Mouse (Mus musculus) MEL (cell line): ENCODE measurements at regions not wholly inside any gene's neighbourhood (a gene's known extent, or its start where the extent isn't known, plus 50 kb on each side); places are given as distances from the start of the nearest gene placed in this dataset.

Source experiments
- DNase-seq: peaks from one replicate; pipeline ENCODE4 v3.0.0; 2011; ENCODE audit warnings: low read depth, low spot score
- H3K27ac ChIP-seq: 2 replicates; pipeline ENCODE4 v1.5.1; 2012; ENCODE audit warnings: low read depth, mild to moderate bottlenecking, control low read depth, low read length, moderate library complexity; ENCODE audit not compliant: control insufficient read depth
- H3K27me3 ChIP-seq, 2 experiments: fragments of 150-350 bp in 1 of 2; sonication (generic) in 1 of 2; 2 replicates each; pipeline ENCODE4 v1.6.1; 2012; ENCODE audit warnings: low read length in 2 of 2, mild to moderate bottlenecking in 2 of 2, improper control_type of control experiment in 1 of 2, moderate library complexity in 1 of 2; ENCODE audit not compliant: insufficient read depth in 2 of 2, control insufficient read depth in 1 of 2
- H3K36me3 ChIP-seq, 2 experiments: 2 replicates each; pipeline ENCODE4 v1.6.1; 2012 to 2014; ENCODE audit warnings: low read length in 2 of 2, improper control_type of control experiment in 1 of 2, inconsistent platforms in 1 of 2, mild to moderate bottlenecking in 1 of 2; ENCODE audit not compliant: insufficient read depth in 2 of 2, control insufficient read depth in 1 of 2
- H3K4me1 ChIP-seq, 2 experiments: fragments of 150-350 bp in 1 of 2; sonication (generic) in 1 of 2; 2 replicates each; pipeline ENCODE4 v1.6.1; 2012; ENCODE audit warnings: low read length in 2 of 2, improper control_type of control experiment in 1 of 2, mild to moderate bottlenecking in 1 of 2; ENCODE audit not compliant: insufficient read depth in 2 of 2, control insufficient read depth in 1 of 2
- H3K4me3 ChIP-seq, 2 experiments: fragments of 150-350 bp in 1 of 2; sonication (generic) in 1 of 2; 2 replicates each; pipeline ENCODE4 v1.5.1; 2012; ENCODE audit warnings: low read depth in 2 of 2, low read length in 2 of 2, mild to moderate bottlenecking in 2 of 2, moderate library complexity in 2 of 2, control low read depth in 1 of 2, improper control_type of control experiment in 1 of 2; ENCODE audit not compliant: control insufficient read depth in 1 of 2, insufficient read depth in 1 of 2
- H3K79me2 ChIP-seq: 2 replicates; pipeline ENCODE4 v1.6.1; 2012; ENCODE audit warnings: mild to moderate bottlenecking, low read length, moderate library complexity; ENCODE audit not compliant: control insufficient read depth, poor library complexity, insufficient read depth
- H3K9ac ChIP-seq: 2 replicates; pipeline ENCODE4 v1.6.1; 2012; ENCODE audit warnings: low read depth, mild to moderate bottlenecking, control low read depth, low read length, moderate library complexity; ENCODE audit not compliant: control insufficient read depth, poor library complexity, severe bottlenecking
- H3K9me3 ChIP-seq: fragments of 150-350 bp; sonication (generic); replicated peaks from 2 replicates; pipeline ENCODE4 v1.6.1; 2012; ENCODE audit warnings: mild to moderate bottlenecking, low read length, improper control_type of control experiment, moderate library complexity; ENCODE audit not compliant: insufficient read depth
- CHD2 ChIP-seq: IDR thresholded peaks from 2 replicates; pipeline ENCODE4 v1.6.1; 2011; ENCODE audit warnings: low read length, improper control_type of control experiment
- CTCF ChIP-seq, 3 experiments: IDR thresholded peaks in 2 of 3; conservative IDR thresholded peaks in 1 of 3; 2 replicates each; pipeline ENCODE4 v1.5.1; 2011 to 2012; ENCODE audit warnings: low read length in 3 of 3, low read depth in 2 of 3, mild to moderate bottlenecking in 2 of 3, improper control_type of control experiment in 1 of 3, inconsistent platforms in 1 of 3, mixed read lengths in 1 of 3, moderate library complexity in 1 of 3; ENCODE audit not compliant: control insufficient read depth in 1 of 3, insufficient read depth in 1 of 3, poor library complexity in 1 of 3, severe bottlenecking in 1 of 3
- E2F4 ChIP-seq: IDR thresholded peaks from 2 replicates; pipeline ENCODE4 v1.6.1; 2011; ENCODE audit warnings: low read depth, low read length, improper control_type of control experiment, borderline replicate concordance
- ELF1 ChIP-seq: IDR thresholded peaks from 2 replicates; pipeline ENCODE4 v1.6.1; 2014; ENCODE audit warnings: low read depth, mild to moderate bottlenecking, inconsistent platforms, low read length, improper control_type of control experiment, moderate library complexity
- EP300 ChIP-seq, 2 experiments: IDR thresholded peaks; 2 replicates each; pipeline ENCODE4 v1.6.1; 2011; ENCODE audit warnings: improper control_type of control experiment in 2 of 2, low read length in 2 of 2, low read depth in 1 of 2, mild to moderate bottlenecking in 1 of 2
- ETS1 ChIP-seq: IDR thresholded peaks from 2 replicates; pipeline ENCODE4 v1.6.1; 2012; ENCODE audit warnings: low read depth, mild to moderate bottlenecking, inconsistent platforms, low read length, improper control_type of control experiment, moderate library complexity
- GATA1 ChIP-seq: IDR thresholded peaks from 2 replicates; pipeline ENCODE4 v1.6.1; 2011; ENCODE audit warnings: low read depth, low read length, improper control_type of control experiment
- KAT2A ChIP-seq: conservative IDR thresholded peaks from 2 replicates; pipeline ENCODE4 v1.6.1; 2012; ENCODE audit warnings: low read depth, low read length, improper control_type of control experiment, inconsistent platforms
- MAFK ChIP-seq: IDR thresholded peaks from 2 replicates; pipeline ENCODE4 v1.6.1; 2011; ENCODE audit warnings: low read depth, mild to moderate bottlenecking, low read length, improper control_type of control experiment, borderline replicate concordance
- MAX ChIP-seq: IDR thresholded peaks from 2 replicates; pipeline ENCODE4 v1.6.1; 2011; ENCODE audit warnings: low read length, improper control_type of control experiment
- MAZ ChIP-seq: IDR thresholded peaks from 2 replicates; pipeline ENCODE4 v1.6.1; 2012; ENCODE audit warnings: low read depth, mild to moderate bottlenecking, inconsistent platforms, low read length, improper control_type of control experiment
- MEF2A ChIP-seq: IDR thresholded peaks from 2 replicates; pipeline ENCODE4 v1.6.1; 2014; ENCODE audit warnings: low read depth, mild to moderate bottlenecking, inconsistent platforms, low read length, improper control_type of control experiment; ENCODE audit not compliant: poor library complexity, insufficient replicate concordance, severe bottlenecking; ENCODE audit errors: extremely low read depth
- MYC ChIP-seq: IDR thresholded peaks from 2 replicates; pipeline ENCODE4 v1.6.1; 2011; ENCODE audit warnings: low read depth, mild to moderate bottlenecking, low read length, improper control_type of control experiment, moderate library complexity
- NRF1 ChIP-seq: IDR thresholded peaks from 2 replicates; pipeline ENCODE4 v1.6.1; 2014; ENCODE audit warnings: low read depth, mild to moderate bottlenecking, inconsistent platforms, low read length, improper control_type of control experiment, moderate library complexity; ENCODE audit not compliant: poor library complexity, insufficient read depth, severe bottlenecking
- POLR2AphosphoS5 ChIP-seq: IDR thresholded peaks from 2 replicates; pipeline ENCODE4 v1.6.1; 2012; ENCODE audit warnings: low read depth, borderline replicate concordance, mild to moderate bottlenecking, inconsistent platforms, low read length, moderate library complexity, mixed read lengths
- RCOR1 ChIP-seq: IDR thresholded peaks from 2 replicates; pipeline ENCODE4 v1.6.1; 2012; ENCODE audit warnings: low read depth, mild to moderate bottlenecking, inconsistent platforms, low read length, improper control_type of control experiment
- SMC3 ChIP-seq: IDR thresholded peaks from 2 replicates; pipeline ENCODE4 v1.6.1; 2011; ENCODE audit warnings: low read depth, low read length, improper control_type of control experiment
- TBP ChIP-seq: IDR thresholded peaks from 2 replicates; pipeline ENCODE4 v1.8.0; 2011; ENCODE audit warnings: low read depth, low read length, improper control_type of control experiment
- TCF12 ChIP-seq: IDR thresholded peaks from 2 replicates; pipeline ENCODE4 v1.6.1; 2014; ENCODE audit warnings: low read depth, mild to moderate bottlenecking, inconsistent platforms, low read length, improper control_type of control experiment, moderate library complexity
- UBTF ChIP-seq: IDR thresholded peaks from 2 replicates; pipeline ENCODE4 v1.6.1; 2012; ENCODE audit warnings: low read depth, mild to moderate bottlenecking, inconsistent platforms, low read length, improper control_type of control experiment, moderate library complexity, borderline replicate concordance; ENCODE audit not compliant: insufficient read depth
- ZC3H11A ChIP-seq: IDR thresholded peaks from 2 replicates; pipeline ENCODE4 v1.6.1; 2012; ENCODE audit warnings: low read depth, mild to moderate bottlenecking, inconsistent platforms, low read length, improper control_type of control experiment
- ZMIZ1 ChIP-seq: IDR thresholded peaks from 2 replicates; pipeline ENCODE4 v1.6.1; 2012; ENCODE audit warnings: low read depth, mild to moderate bottlenecking, inconsistent platforms, low read length, improper control_type of control experiment, moderate library complexity

DNA sequence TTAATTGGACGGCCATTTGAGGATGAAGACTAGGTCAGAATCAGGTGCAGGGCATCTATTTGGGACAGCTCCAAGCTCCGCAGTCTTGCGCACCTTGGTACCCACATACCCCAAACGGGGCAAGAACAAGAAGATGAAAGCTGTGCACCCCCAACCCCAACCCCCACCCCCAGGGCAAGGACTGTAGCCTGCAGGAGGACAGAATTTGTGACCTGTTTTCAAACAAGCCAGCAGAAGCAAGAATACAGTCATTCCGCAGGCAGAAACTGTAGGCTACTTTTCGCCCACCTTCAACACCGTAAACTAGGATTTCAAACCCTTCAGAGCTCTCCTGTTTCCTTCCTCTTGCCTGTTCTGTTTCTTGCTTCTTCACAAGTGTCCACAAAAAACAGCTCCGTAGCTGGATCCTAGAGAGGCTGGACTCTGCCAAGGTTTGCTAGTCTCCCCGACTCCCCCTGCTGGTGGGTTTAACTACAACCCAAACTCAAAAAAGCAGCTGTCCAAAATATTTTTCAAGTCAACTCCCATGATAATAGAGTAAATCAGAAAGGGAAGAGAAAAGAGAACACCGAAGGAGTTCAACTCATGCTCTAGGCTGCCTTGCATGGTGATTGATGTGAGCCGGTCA, 430.3 kb upstream of the Atp11b start:
- H3K79me2 ChIP-seq: no peaks in the 10 kb centered on the region
- H3K9me3 ChIP-seq: no peaks in the 10 kb centered on the region
- no peak overlapping the region for H3K4me3 ChIP-seq
- H3K4me1 ChIP-seq: no peaks in the 10 kb centered on the region
- peak; percentile 6 for DNase-seq
- H3K36me3 ChIP-seq: no peaks in the 10 kb centered on the region
- H3K9ac ChIP-seq: no peak overlapping the region
- no peaks in the 10 kb centered on the region for H3K27me3 ChIP-seq
- TF ChIP-seq SMC3 (peak; percentile 26; the same call in 1 of the 2 replicates), CTCF (IDR thresholded peaks at IDR 0.05 in 2 of 3, conservative IDR thresholded peaks at IDR 0.05 in 1 of 3; ENCODE audit: control insufficient read depth in 1 of 3, insufficient read depth in 1 of 3, low read depth in 2 of 3, low read length in 3 of 3, poor library complexity in 1 of 3, severe bottlenecking in 1 of 3) (peak in 2 of 3 experiments; percentile 9 to 22; a peak in 2 of 6 replicates), GATA1 (no peak)
- H3K27ac ChIP-seq: no peak overlapping the region

DNA sequence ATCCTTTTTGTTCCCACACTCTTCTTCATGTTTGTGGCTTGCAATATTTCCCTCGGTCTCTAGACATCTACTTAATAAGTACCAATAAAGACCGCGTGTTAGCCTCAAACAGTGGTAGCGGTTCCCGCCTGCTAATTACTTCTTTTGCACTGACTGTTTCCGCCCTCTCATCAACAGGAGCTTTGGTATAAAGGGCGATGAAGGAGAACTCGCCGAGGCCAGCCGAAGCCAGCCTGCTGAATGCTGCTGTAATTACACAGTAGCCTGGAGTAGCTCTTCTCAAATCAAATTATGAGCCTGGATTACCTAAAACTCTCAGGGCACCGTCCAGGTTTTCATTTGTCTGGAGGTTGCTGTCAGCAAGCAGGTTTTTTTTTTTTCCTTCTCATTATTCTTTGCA, 429.7 kb upstream of the Atp11b start:
- H3K27ac ChIP-seq: no peak overlapping the region
- no peak for TF ChIP-seq ELF1
- TF ChIP-seq RCOR1: no peak
- no peak for TF ChIP-seq MEF2A
- no peak for TF ChIP-seq ETS1
- TF ChIP-seq MAFK: no peak
- no peak for TF ChIP-seq MAX
- TF ChIP-seq UBTF: no peak
- TF ChIP-seq NRF1: no peak
- TF ChIP-seq KAT2A: no peak
- TF ChIP-seq CHD2: no peak
- no peak for TF ChIP-seq MAZ
- no peak for TF ChIP-seq ZMIZ1
- TF ChIP-seq TBP: no peak
- no peak for TF ChIP-seq ZC3H11A
- no peak for TF ChIP-seq EP300 (IDR thresholded peaks at IDR 0.05; ENCODE audit: low read depth in 1 of 2, low read length in 2 of 2)
- no peak for TF ChIP-seq POLR2AphosphoS5
- TF ChIP-seq E2F4: no peak
- TF ChIP-seq TCF12: no peak
- no peak for TF ChIP-seq MYC
- H3K4me1 ChIP-seq: no peaks in the 10 kb centered on the region
- H3K36me3 ChIP-seq: no peaks in the 10 kb centered on the region
- no peak overlapping the region for H3K9ac ChIP-seq
- no peaks in the 10 kb centered on the region for H3K27me3 ChIP-seq
- H3K4me3 ChIP-seq: no peak overlapping the region
- no peaks in the 10 kb centered on the region for H3K79me2 ChIP-seq
- H3K9me3 ChIP-seq: no peaks in the 10 kb centered on the region
- DNase-seq: no peak
